Mouse (Mus musculus): ENCODE data around the gene Ak4.
"Not testable (repeated sequence)": the region's sequence is repeated elsewhere in the genome, so short reads cannot be mapped to it uniquely, and the experiment has no call there.

Ak4 gene

DNA sequence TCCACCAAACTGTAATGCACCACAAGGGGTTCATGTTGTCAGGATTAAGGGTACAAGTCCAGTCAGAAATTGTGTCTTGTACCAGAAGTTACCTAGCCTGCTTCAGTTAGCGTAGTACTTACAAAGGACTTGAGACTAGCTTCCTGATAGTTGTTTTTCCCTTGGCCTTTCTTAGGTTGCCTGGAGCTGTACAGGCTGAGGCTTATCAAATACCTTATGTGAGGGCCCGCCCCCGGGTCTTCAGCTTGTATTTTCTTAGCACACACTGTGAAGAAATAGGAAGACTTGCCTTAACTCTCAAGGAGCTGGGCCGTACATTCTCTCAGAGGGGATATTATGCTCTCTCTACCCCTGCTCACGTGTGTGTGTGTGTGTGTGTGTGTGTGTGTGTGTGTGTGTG is 4.5 kb downstream of the Ak4 start:
- no peak for DNase-seq (ENCODE audit: low read depth)

- DNase-seq (ENCODE audit: low read depth), result no peak
Measured at GRCm38 (mm10) chr4:101424495-101424894, 5.4 kb downstream of the Ak4 start.

- no peak for DNase-seq (ENCODE audit: low read depth)
Measured at GRCm38 (mm10) chr4:101425119-101425518, 6.0 kb downstream of the Ak4 start.

DNA sequence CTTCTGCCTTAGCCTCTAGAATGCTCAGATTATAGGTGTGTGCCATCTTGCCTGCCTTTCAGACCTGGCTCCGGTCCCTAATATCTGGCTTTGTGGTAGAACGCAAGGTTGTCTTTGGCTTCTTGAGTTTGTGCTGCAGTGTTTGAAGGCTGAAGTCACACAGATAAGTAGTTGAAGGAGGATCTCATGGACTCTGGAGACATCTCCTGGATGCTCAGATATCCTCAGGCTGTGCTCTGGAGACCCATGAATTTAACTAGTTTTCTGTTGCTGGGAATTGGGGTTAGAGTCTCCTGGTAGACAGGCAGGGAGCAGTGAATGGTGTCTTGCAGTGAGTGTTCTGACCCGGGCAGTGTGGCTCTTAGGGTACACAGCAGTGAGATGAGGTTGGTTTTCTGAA is 6.6 kb downstream of the Ak4 start:
- no peak for DNase-seq (ENCODE audit: low read depth)

DNA sequence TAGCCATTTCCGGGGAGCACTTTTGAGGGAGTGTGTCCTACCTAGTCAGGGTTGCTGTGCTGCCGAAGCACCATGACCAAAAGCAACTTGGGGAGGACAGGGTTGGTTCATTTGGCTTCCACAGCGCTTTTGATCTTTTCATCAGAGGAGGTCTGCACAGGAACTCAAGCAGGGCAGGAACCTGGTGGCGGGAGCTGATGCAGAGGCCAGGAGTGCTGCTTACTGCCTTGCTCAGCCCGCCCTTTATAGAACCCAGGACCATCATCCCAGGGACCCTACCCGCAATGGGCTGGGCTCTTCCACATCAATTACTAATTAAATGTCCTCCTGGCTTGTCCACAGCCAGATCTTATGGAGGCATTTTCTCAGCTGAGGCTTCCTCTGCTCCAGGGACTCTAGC is 7.5 kb downstream of the Ak4 start:
- DNase-seq (ENCODE audit: low read depth), result no peak

DNA sequence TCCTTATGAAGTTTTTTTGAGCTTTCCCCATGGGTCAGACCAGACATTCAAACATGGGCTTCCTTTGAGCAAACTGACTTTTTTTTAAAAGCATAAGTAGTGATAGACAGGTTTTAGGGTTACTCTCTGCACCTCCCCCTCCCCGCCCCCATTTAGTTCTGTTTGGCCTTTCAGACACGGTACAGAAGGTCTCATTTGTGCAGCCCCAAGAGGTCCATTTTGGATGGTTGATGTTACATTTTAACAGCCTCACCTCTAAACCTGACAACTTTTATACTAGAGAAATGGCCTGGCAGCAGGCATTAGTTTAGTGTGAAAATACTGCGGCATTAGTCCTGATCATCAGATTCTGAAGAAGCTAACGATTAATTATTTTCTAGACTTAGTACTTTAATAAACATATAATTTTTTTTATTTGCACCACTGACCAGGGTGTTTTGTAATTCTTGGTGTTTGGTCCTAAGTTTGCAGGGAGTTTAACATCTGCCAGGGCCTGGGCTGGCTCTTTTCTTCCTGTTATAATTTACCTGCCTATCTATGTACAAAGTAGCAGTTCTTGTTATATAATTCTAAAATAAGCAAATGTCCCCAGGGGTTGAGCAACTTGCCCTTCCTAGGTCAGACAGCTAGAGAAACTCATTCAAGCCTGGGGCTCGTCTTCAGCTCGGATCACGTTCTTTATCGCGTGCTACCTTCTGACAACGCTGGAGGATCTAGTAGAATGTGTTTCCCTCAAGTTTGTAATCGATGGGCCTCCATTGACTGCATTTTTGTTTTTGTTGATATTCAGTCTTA is 9.0 kb downstream of the Ak4 start:
- no peak for DNase-seq (ENCODE audit: low read depth)

DNA sequence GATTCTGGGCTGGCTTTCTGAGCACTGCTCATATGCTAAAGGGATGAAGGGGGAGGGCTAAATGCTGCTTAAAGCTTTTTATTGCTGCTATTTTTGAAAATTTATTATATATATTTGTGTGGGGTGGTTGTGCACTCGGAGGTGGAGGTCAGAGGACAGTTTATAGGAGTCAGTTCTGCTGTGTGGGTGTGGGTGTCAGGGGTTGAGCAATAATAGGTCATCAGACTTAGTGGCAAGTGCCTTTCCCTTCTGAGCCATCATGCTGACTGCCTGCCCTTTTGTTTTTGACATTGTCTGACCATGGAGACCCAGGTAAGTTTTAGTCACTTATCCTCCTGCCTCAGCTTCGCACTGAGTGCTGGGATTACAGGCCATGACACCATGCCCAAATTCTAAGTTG is 10.0 kb downstream of the Ak4 start:
- no peak for DNase-seq (ENCODE audit: low read depth)

GRCm38 (mm10) chr4:101430000-101430399 is 10.9 kb downstream of the Ak4 start:
- no peak for DNase-seq (ENCODE audit: low read depth)

- DNase-seq (ENCODE audit: low read depth), result no peak
Measured at GRCm38 (mm10) chr4:101436761-101437512, 17.9 kb downstream of the Ak4 start.

GRCm38 (mm10) chr4:101438271-101438670 is 19.2 kb downstream of the Ak4 start:
- DNase-seq (ENCODE audit: low read depth), result no peak

GRCm38 (mm10) chr4:101439738-101440389 is 20.8 kb downstream of the Ak4 start:
- no peak for DNase-seq (ENCODE audit: low read depth)

- no peak for DNase-seq (ENCODE audit: low read depth)
Measured at GRCm38 (mm10) chr4:101442791-101443190, 23.7 kb downstream of the Ak4 start.

- DNase-seq (ENCODE audit: low read depth), result no peak
Measured at GRCm38 (mm10) chr4:101443419-101443991, 24.4 kb downstream of the Ak4 start.

- DNase-seq (ENCODE audit: low read depth), result no peak
Measured at GRCm38 (mm10) chr4:101445660-101446059, 26.6 kb downstream of the Ak4 start.

DNA sequence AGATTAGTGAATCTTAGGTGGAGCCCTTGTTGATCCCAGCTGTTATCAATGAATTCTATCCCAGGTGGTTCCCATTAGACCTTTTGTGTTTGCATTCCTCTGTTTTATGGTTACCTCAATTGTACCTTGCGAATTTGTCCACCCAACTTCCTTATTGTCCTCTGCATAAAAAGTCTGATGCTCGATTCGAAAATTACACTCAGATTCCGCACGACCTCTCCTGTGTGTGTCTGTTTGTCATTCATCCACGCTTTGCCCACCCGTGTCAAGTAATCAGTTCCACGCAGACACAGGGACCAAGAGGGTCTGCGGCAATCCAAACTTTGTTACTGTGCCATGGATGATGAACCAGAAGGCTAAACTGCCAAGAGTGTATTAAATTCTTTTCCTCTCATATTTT is 27.5 kb downstream of the Ak4 start:
- DNase-seq (ENCODE audit: low read depth), result not testable (repeated sequence)

- DNase-seq (ENCODE audit: low read depth), result no peak
Measured at GRCm38 (mm10) chr4:101448701-101449100, 29.6 kb downstream of the Ak4 start.

GRCm38 (mm10) chr4:101449344-101449743 is 30.3 kb downstream of the Ak4 start:
- DNase-seq (ENCODE audit: low read depth), result no peak

DNA sequence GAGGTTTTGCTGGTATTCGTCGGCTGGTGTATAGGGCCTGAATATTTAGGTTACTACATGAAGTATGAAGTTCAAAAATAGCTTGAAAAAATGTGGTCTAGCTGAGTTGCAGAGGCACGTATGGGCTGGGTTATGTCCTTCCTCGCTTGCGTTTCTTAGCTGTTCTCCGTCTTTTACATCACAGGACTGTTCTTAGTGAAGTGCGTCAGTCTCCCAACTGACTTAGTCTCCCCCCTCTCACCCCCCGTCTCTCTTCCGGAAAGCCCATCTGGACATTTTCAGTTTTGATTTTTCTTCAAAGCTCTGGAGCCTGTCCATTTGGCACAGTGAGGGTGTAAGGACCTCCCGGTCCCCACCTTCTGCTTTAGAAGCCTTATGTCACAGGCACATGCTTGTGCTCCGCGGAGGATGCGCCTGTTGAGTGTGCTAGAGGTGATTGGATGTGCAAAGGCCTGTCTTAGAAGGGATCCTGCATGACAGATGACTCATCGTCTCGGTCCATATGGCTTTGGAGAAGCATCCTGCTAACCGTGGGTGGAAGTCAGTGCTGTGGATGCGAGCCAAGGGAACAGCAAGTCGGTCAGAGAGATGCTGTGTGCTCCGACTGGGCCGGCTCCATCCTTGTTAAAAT is 31.2 kb downstream of the Ak4 start:
- DNase-seq (ENCODE audit: low read depth), result no peak

GRCm38 (mm10) chr4:101451089-101451488 is 32.0 kb downstream of the Ak4 start:
- DNase-seq (ENCODE audit: low read depth), result no peak

- DNase-seq (ENCODE audit: low read depth), result no peak
Measured at GRCm38 (mm10) chr4:101452829-101453228, 33.8 kb downstream of the Ak4 start.

DNA sequence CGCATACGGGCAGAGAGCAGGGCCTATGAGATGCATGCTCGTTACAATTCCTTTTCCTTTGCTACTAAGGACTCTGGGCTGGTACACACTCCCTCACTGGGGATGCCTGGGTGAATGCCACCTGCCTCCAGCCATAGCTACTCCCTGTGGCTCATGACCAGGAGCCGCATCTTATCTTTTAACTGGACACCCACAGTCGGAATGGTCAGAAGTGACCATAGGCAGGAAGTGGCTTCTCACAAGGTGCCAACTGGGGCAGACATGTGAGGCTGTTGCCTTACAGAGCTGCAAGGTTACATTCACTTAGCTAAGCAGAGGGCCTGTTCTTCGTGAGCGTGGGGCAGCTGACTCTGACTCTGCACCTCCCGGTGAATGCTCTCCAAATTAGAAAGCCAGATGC is 38.1 kb downstream of the Ak4 start:
- no peak for DNase-seq (ENCODE audit: low read depth)

GRCm38 (mm10) chr4:101458341-101458740 is 39.3 kb downstream of the Ak4 start:
- peak; percentile 66 for DNase-seq (ENCODE audit: low read depth)
